In the genomic region with DNA sequence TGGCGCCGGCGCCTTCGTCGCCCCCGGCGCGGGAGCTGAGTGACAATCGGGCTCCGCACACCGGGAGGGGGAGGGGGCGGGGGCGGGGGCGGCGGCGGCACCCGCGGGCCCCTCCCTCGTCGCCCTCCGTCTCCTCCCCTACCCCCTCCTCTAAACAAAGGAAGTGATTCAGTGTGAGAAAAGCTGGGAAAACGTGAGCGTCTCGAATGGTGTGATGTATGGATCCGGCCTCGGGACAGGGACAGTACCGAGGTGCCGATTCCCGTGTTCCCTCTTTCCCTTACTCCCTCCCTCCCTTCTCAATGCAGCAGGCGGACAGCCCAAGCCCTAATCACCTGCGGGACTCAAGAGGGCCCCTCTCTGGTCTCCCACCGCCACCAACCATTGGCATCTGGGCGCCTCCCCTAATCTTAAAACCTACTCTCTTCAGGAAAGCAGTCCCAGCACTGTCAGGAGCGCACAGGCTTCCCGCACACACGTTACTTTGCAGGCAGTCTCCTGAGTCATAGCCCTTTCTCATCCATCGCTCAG, we compare ENCODE assay signal across 7 mouse cellular contexts. TPM values are rescaled to one million over a fixed set of nuclear protein-coding genes. Genes with fewer than 3 reads are reported as not detected.
DNase-seq lines count a peak whose midpoint lies in the region; ATAC-seq lines count a peak whose summit lies in the region.

Gene Adora1, minus strand, starts transcription at position 41 of the 531 bp plus-strand sequence.

- H3K4me1 ChIP-seq in lung, embryonic 15.5 days: peaks cover 35% of the 10 kb centered on the region
- H3K4me1 ChIP-seq in embryonic facial prominence, embryonic 11.5 days (ENCODE audit: control insufficient read depth, insufficient read depth, low read length): no peaks in the 10 kb centered on the region
- H3K4me1 ChIP-seq in limb, embryonic 15.5 days: peaks cover 32% of the 10 kb centered on the region

- under 1% methylated on average over 36 of the region's 37 CpGs for WGBS in lung, embryonic 15.5 days
- 2% methylated on average over 32 of the region's 37 CpGs for WGBS in embryonic facial prominence, embryonic 11.5 days
- whole genome bisulfite sequencing in limb, embryonic 15.5 days: 1% methylated on average over 35 of the region's 37 CpGs

- H3K4me3 ChIP-seq in lung, embryonic 15.5 days: peak within 1 kb of the TSS; percentile 37
- H3K4me3 ChIP-seq in embryonic facial prominence, embryonic 11.5 days (ENCODE audit: low read depth, low read length): peak within 1 kb of the TSS; percentile 40
- H3K4me3 ChIP-seq in limb, embryonic 15.5 days: peak within 1 kb of the TSS; percentile 43

- ATAC-seq in lung, embryonic 15.5 days (ENCODE audit: borderline replicate concordance, extremely low read depth, low FRiP score, low TSS enrichment): no peak
- ATAC-seq in embryonic facial prominence, embryonic 11.5 days (replicated peaks; ENCODE audit: insufficient number of reproducible peaks, low FRiP score, low TSS enrichment, low read depth): no peak
- ATAC-seq in limb, embryonic 15.5 days (ENCODE audit: insufficient number of reproducible peaks, low FRiP score, low TSS enrichment, low read depth): no peak

- H3K27me3 ChIP-seq in lung, embryonic 15.5 days: peaks cover 45% of the 10 kb centered on the region
- H3K27me3 ChIP-seq in embryonic facial prominence, embryonic 11.5 days (ENCODE audit: control insufficient read depth, insufficient read depth, low read length): peaks cover 37% of the 10 kb centered on the region
- peaks cover 48% of the 10 kb centered on the region for H3K27me3 ChIP-seq in limb, embryonic 15.5 days

- H3K9ac ChIP-seq in lung, embryonic 15.5 days: peak within 1 kb of the TSS; percentile 33
- peak within 1 kb of the TSS; percentile 43 for H3K9ac ChIP-seq in embryonic facial prominence, embryonic 11.5 days (replicated peaks; ENCODE audit: low read length)
- 0 out of 2 replicates have a peak within 1 kb of the TSS, but pooled peaks have one; percentile 33 for H3K9ac ChIP-seq in limb, embryonic 15.5 days

- H3K36me3 ChIP-seq in lung, embryonic 15.5 days: no peaks in the 10 kb centered on the region
- H3K36me3 ChIP-seq in embryonic facial prominence, embryonic 11.5 days (replicated peaks; ENCODE audit: control insufficient read depth, insufficient read depth, low read depth, low read length): no peaks in the 10 kb centered on the region
- H3K36me3 ChIP-seq in limb, embryonic 15.5 days: no peaks in the 10 kb centered on the region

- H3K9me3 ChIP-seq in lung, embryonic 15.5 days: no peaks in the 10 kb centered on the region
- H3K9me3 ChIP-seq in embryonic facial prominence, embryonic 11.5 days (replicated peaks; ENCODE audit: control insufficient read depth, low read length): no peaks in the 10 kb centered on the region
- H3K9me3 ChIP-seq in limb, embryonic 15.5 days: no peaks in the 10 kb centered on the region

- DNase-seq in lung, postnatal 14 days: no peak
- DNase-seq in embryonic facial prominence, embryonic 11.5 days (ENCODE audit: low spot score): peak; percentile 21
- DNase-seq in heart, postnatal 25 days (ENCODE audit: low spot score): no peak
- no peak for DNase-seq in thymus, postnatal 25 days
- no peak for DNase-seq in urinary bladder, adult 18-20 months (ENCODE audit: low spot score in 2 of 2)

- no peak within 1 kb of the TSS for H3K27ac ChIP-seq in lung, embryonic 15.5 days
- H3K27ac ChIP-seq in embryonic facial prominence, embryonic 11.5 days (replicated peaks; ENCODE audit: low read depth, low read length): no peak within 1 kb of the TSS
- H3K27ac ChIP-seq in limb, embryonic 15.5 days: no peak within 1 kb of the TSS

- peak within 1 kb of the TSS; percentile 87 for H3K4me2 ChIP-seq in lung, embryonic 15.5 days
- H3K4me2 ChIP-seq in embryonic facial prominence, embryonic 11.5 days (ENCODE audit: low read depth, low read length): peak within 1 kb of the TSS; percentile 93
- peak within 1 kb of the TSS; percentile 93 for H3K4me2 ChIP-seq in limb, embryonic 15.5 days

- intact Hi-C loops in heart, postnatal 25 days (cut with DNase I): no loop called here

RNA-seq across cellular contexts. Expression of gene Adora1, which starts in this region (rescaled TPM):
- polyA plus RNA-seq in lung, embryonic 15.5 days (2015; fragmentation: Nextera tagmentation; extraction: Ambion mirVana): 2.5 and 4.0 TPM in 2 replicates
- 0.47 and 0.60 TPM in 2 replicates for polyA plus RNA-seq in embryonic facial prominence, embryonic 11.5 days (2014; fragmentation: Nextera tagmentation; extraction: Ambion mirVana)
- total RNA-seq in heart, postnatal 25 days (2021): 10 to 100 TPM; 15.5 to 20.5 TPM
- 1.8 and 2.0 TPM in 2 replicates for polyA plus RNA-seq in limb, embryonic 15.5 days (2015; fragmentation: Nextera tagmentation; extraction: Ambion mirVana)

Comparison
In these comparisons a context has a peak if more than half of its experiments do, and no peak if none do; other contexts are left out.
1. Peak in DNase-seq, H3K4me3 ChIP-seq, H3K9ac ChIP-seq and H3K4me2 ChIP-seq in embryonic facial prominence, embryonic 11.5 days; RNA of the gene not detected or under 1 TPM.